Mouse (Mus musculus) midbrain, postnatal 0 days (tissue): ENCODE measurements around the gene Ninl. TPM values are rescaled to one million over a fixed set of nuclear protein-coding genes. Genes with fewer than 3 reads are reported as not detected.

Source experiments
- ATAC-seq: fragments of 200-750 bp; cut with Nextera tagmentation; 2 replicates; pipeline ENCODE4 v1.8.0; 2017; ENCODE audit warnings: moderate number of reproducible peaks, mild to moderate bottlenecking, moderate TSS enrichment, moderate library complexity; ENCODE audit not compliant: low FRiP score
- DNase-seq: peaks from one replicate; pipeline ENCODE4 v3.0.0-alpha.2; 2015; ENCODE audit warnings: low spot score
- H3K27ac ChIP-seq: fragments of 300-500 bp; sonication (generic); 2 replicates; pipeline ENCODE4 v1.5.1; 2014; ENCODE audit warnings: low read depth, mild to moderate bottlenecking, low read length, mixed read lengths
- H3K27me3 ChIP-seq: fragments of 300-500 bp; sonication (generic); 2 replicates; pipeline ENCODE4 v1.6.1; 2014; ENCODE audit warnings: low read length, control low read depth, mixed read lengths; ENCODE audit not compliant: insufficient read depth
- H3K36me3 ChIP-seq: fragments of 300-500 bp; sonication (generic); 2 replicates; pipeline ENCODE4 v1.6.1; 2014; ENCODE audit warnings: low read length, control low read depth, mixed read lengths; ENCODE audit not compliant: insufficient read depth
- H3K4me1 ChIP-seq: fragments of 300-500 bp; sonication (generic); 2 replicates; pipeline ENCODE4 v1.6.1; 2014; ENCODE audit warnings: mild to moderate bottlenecking, control low read depth, antibody characterized with exemption, low read length, mixed read lengths; ENCODE audit not compliant: insufficient read depth
- H3K4me2 ChIP-seq: fragments of 300-500 bp; sonication (generic); 2 replicates; pipeline ENCODE4 v1.6.1; 2014; ENCODE audit warnings: low read depth, mild to moderate bottlenecking, low read length, mixed read lengths; ENCODE audit not compliant: poor library complexity, severe bottlenecking
- H3K4me3 ChIP-seq: fragments of 300-500 bp; sonication (generic); 2 replicates; pipeline ENCODE4 v1.5.1; 2014; ENCODE audit warnings: low read depth, mild to moderate bottlenecking, low read length, moderate library complexity
- H3K9ac ChIP-seq: fragments of 300-500 bp; sonication (generic); replicated peaks from 2 replicates; pipeline ENCODE4 v1.6.1; 2014; ENCODE audit warnings: mild to moderate bottlenecking, low read length, moderate library complexity, mixed read lengths; ENCODE audit not compliant: poor library complexity, severe bottlenecking
- H3K9me3 ChIP-seq: fragments of 300-500 bp; sonication (generic); 2 replicates; pipeline ENCODE4 v1.6.1; 2016; ENCODE audit warnings: low read length, control low read depth
- CTCF ChIP-seq: IDR thresholded peaks from 2 replicates; pipeline ENCODE4 v1.5.1; 2016; ENCODE audit warnings: antibody characterized with exemption, mild to moderate bottlenecking
- WGBS: fragments of 180-500 bp; shearing (Covaris S2); extraction: QIAGEN DNeasy Blood & Tissue Kit; methylation state at CpG from one replicate; pipeline ENCODE4 v1.1.7; 2014; 5-methylcytosine and 5-hydroxymethylcytosine counted together
- polyA plus RNA-seq: library from polyadenylated mRNA; unstranded; fragments of >200 nt; fragmentation: Nextera tagmentation; extraction: Ambion mirVana; gene quantifications from 2 replicates; pipeline ENCODE4 v1.2.1, GENCODE M21; 2015
- total RNA-seq: library from RNA; depleted of rRNA; stranded (reverse); fragments of >200 nt; gene quantifications from 2 replicates; pipeline ENCODE4 v1.2.3, GENCODE M21; 2014

Ninl gene
- total and polyA plus RNA-seq, 2 experiments from 2014 or later = 2.6 to 7.8 TPM

DNA sequence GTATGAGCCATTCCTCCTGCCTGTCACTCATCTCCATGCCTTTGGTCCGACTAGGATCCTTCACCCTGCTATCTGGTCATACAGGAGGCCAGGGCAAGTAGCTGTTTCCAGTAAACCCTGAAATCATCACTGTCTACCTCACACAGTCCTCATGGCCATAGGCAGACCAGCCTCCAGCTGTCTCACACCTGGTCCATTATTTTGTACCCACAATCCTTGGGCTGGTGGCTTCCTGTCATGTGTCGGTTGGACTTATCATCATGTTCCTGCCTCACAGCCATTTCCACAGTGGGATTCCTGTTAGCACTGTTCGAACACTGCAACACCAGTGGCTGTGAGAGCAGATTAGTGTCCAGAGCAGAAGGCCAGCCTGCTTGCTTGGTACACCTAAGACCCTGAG lies 60.4 kb downstream of the Ninl start:
- Histone ChIP-seq H3K27me3 (no peaks in the 10 kb centered on the region), H3K9ac (no peak overlapping the region), H3K4me3 (no peak overlapping the region), H3K27ac (no peak overlapping the region), H3K4me1 (no peaks in the 10 kb centered on the region), H3K4me2 (no peak overlapping the region), H3K9me3 (no peaks in the 10 kb centered on the region), H3K36me3 (0 out of 2 replicates have a peak, but pooled peaks cover 5% of the 10 kb centered on the region)
- WGBS = 89% methylated on average over 3 of the region's 3 CpGs
- no peak for TF ChIP-seq CTCF
- DNase-seq (no peak), ATAC-seq (no peak)

DNA sequence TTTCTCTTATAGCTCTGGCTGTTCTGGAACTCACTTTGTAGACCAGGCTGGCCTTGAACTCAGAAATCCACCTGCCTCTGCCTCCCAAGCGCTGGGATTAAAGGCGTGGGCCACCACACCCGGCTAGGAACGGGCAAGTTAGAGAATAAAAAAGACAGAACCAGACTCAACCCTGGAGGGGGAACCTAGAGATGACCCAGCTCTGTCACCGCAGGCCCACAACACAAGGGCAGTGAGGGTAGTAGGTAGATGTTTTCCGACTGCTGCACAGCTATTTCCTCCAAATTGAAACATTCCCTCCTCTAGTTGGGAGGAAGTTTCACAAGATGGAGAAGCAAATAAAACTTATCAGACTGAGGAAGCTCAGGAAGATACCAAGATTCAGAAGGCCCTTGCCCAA lies 61.5 kb downstream of the Ninl start:
- Histone ChIP-seq H3K27ac (no peak overlapping the region), H3K9me3 (no peaks in the 10 kb centered on the region), H3K27me3 (no peaks in the 10 kb centered on the region), H3K36me3 (0 out of 2 replicates have a peak, but pooled peaks cover 5% of the 10 kb centered on the region), H3K4me1 (no peaks in the 10 kb centered on the region), H3K4me3 (no peak overlapping the region), H3K9ac (no peak overlapping the region), H3K4me2 (no peak overlapping the region)
- DNase-seq (no peak), ATAC-seq (no peak)
- 97% methylated on average over 6 of the region's 6 CpGs for WGBS
- TF ChIP-seq CTCF = no peak

DNA sequence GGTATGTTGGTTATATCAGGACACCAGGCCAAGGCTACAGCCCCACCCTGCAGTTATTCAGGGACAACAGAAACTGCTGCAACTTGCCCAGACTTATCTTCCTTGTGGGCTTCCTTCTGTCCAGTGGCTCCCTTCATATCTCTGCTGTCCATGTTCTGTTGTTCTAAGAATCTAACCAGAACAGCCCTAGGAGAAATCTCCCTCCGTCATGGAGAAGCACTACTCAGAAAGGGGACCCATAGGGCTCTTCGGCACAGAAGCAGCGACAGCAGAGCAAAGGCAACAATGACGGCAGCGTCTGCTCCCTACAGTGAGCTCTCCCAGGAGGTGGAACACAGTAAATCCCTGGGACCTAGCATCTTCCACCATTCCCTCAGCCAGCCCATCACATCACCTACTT lies 62.3 kb downstream of the Ninl start:
- H3K9ac ChIP-seq = no peak overlapping the region
- H3K4me1 ChIP-seq = no peaks in the 10 kb centered on the region
- ATAC-seq = no peak
- H3K27ac ChIP-seq = no peak overlapping the region
- no peak for TF ChIP-seq CTCF
- WGBS = 90% methylated on average over 5 of the region's 5 CpGs
- no peaks in the 10 kb centered on the region for H3K9me3 ChIP-seq
- no peak for DNase-seq
- no peak overlapping the region for H3K4me3 ChIP-seq
- H3K4me2 ChIP-seq = no peak overlapping the region
- H3K36me3 ChIP-seq = peaks cover 9% of the 10 kb centered on the region; the same call in 1 of the 2 replicates
- H3K27me3 ChIP-seq = no peaks in the 10 kb centered on the region

DNA sequence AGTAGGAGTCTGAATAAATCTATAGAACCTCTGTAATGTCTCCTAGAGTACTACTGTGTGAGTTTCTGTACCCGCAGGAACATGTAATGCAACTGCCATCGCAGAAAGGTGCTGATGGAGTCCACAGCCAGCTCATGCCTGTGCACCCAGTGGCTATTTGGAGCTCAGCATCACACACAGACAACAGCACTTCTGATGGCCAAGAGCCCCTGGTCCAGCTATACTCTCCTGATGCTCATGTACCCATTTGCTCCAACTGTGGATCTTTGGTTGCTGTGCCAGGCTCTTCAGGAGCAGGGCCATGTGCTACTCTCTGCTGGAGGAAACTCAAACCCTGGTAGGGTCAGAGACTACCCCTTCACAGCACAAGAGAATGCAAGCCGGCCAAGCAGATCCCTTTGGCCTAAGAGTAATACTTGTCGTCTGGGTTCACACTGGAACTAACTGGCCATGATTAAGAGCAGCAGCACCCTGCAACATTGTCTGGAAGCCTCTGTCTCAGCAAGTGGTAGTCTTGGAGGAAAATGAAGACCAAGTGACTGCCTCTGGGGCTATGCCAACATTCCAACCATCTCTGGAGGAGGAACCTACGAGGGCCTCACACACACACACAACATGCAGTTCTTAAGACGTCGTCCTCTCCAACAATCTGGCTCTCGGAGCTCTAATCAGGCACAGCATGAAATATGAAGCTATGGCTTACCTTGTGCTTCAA lies 65.6 kb downstream of the Ninl start:
- WGBS = 93% methylated on average over 8 of the region's 8 CpGs
- TF ChIP-seq CTCF = no peak
- no peak overlapping the region for H3K4me3 ChIP-seq
- no peaks in the 10 kb centered on the region for H3K9me3 ChIP-seq
- peaks cover 16% of the 10 kb centered on the region; the same call in 1 of the 2 replicates for H3K36me3 ChIP-seq
- no peak overlapping the region for H3K4me2 ChIP-seq
- H3K27me3 ChIP-seq = no peaks in the 10 kb centered on the region
- H3K27ac ChIP-seq = no peak overlapping the region
- no peak for DNase-seq
- no peaks in the 10 kb centered on the region for H3K4me1 ChIP-seq
- ATAC-seq = no peak
- H3K9ac ChIP-seq = no peak overlapping the region

DNA sequence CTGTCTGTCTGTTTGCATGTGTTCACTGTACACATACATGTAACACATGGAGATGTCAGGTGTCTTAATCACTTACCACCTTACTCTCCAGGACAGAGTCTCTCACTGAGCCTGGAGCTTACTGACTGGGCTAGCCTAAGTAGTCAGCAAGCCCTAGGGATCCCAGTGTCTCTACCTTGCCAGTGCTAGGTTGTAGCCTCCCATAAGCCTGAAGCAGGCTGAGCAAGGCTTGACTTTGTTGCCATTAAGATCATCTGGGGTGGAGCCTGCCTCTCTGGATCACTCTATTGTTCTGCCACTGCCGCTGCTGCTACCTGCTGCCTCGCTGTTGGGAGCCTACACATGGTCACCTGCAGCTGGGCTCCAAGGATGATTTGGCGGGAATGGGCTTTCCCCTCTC lies 66.5 kb downstream of the Ninl start:
- ATAC-seq = no peak
- no peak for DNase-seq

DNA sequence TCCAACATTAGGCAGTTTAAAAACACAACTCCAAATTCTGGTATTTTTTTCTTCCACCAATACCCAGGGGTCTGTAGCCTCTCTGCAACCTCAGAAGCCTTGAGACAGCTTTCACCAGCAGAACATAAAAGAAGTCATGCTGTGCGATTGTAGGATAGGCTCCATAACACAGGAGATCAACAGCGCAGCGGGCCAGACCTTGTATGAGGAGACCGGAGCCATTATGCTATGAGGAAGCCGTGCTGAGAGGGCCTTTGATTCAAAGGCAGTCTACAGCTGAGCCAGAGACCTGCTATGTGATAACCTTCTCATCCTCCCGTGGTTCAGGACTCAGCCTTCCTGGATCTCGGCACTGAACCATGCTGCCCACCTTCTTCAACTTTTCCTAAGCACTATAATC lies 67.3 kb downstream of the Ninl start:
- no peak for TF ChIP-seq CTCF
- no peak for DNase-seq
- WGBS = 56% methylated on average over 7 of the region's 7 CpGs
- H3K9me3 ChIP-seq = no peaks in the 10 kb centered on the region
- H3K9ac ChIP-seq = no peak overlapping the region
- H3K4me3 ChIP-seq = no peak overlapping the region
- no peaks in the 10 kb centered on the region for H3K27me3 ChIP-seq
- H3K4me2 ChIP-seq = no peak overlapping the region
- no peak overlapping the region for H3K27ac ChIP-seq
- H3K36me3 ChIP-seq = peaks cover 16% of the 10 kb centered on the region
- no peaks in the 10 kb centered on the region for H3K4me1 ChIP-seq
- ATAC-seq = no peak

More for the DNA sequence above, 66.5 kb downstream of the Ninl start:
- H3K27me3 ChIP-seq = no peaks in the 10 kb centered on the region
- no peaks in the 10 kb centered on the region for H3K4me1 ChIP-seq
- no peak overlapping the region for H3K27ac ChIP-seq
- no peak for TF ChIP-seq CTCF
- no peak overlapping the region for H3K9ac ChIP-seq
- H3K36me3 ChIP-seq = peaks cover 16% of the 10 kb centered on the region; the same call in 1 of the 2 replicates
- no peak overlapping the region for H3K4me3 ChIP-seq
- H3K4me2 ChIP-seq = no peak overlapping the region
- no peaks in the 10 kb centered on the region for H3K9me3 ChIP-seq
- 80% methylated on average over 3 of the region's 3 CpGs for WGBS
